Mouse (Mus musculus): ENCODE data around the gene Ints3. TPM values are rescaled to one million over a fixed set of nuclear protein-coding genes. Genes with fewer than 3 reads are reported as not detected.

Ints3 gene
- polyA plus RNA-seq, 1 experiment, result 44.8 TPM

- Histone ChIP-seq H3K27ac (ENCODE audit: insufficient read depth, low read length) (0 out of 2 replicates have a peak overlapping the region, but pooled peaks have one; percentile 42), H3K4me3 (ENCODE audit: insufficient read depth, low read length) (peak overlapping the region; percentile 8; the same call in 1 of the 2 replicates), H3K4me1 (ENCODE audit: control insufficient read depth, insufficient read depth, low read length) (peaks cover 2% of the 10 kb centered on the region; the same call in 1 of the 2 replicates)
- TF ChIP-seq POLR2A (IDR thresholded peaks at IDR 0.05; ENCODE audit: extremely low read depth, insufficient read depth, low read length) (peak; percentile 58), CTCF (IDR thresholded peaks at IDR 0.05; ENCODE audit: extremely low read depth, insufficient read depth, low read length) (no peak)
Observed at GRCm38 (mm10) chr3:90446389-90447122, 13.1 kb upstream of the Ints3 start.

GRCm38 (mm10) chr3:90445417-90446200, 12.2 kb upstream of the Ints3 start:
- no peaks in the 10 kb centered on the region for H3K4me1 ChIP-seq (ENCODE audit: control insufficient read depth, insufficient read depth, low read length)
- TF ChIP-seq POLR2A (IDR thresholded peaks at IDR 0.05; ENCODE audit: extremely low read depth, insufficient read depth, low read length), result no peak
- no peak for TF ChIP-seq CTCF (IDR thresholded peaks at IDR 0.05; ENCODE audit: extremely low read depth, insufficient read depth, low read length)
- no peak overlapping the region for H3K4me3 ChIP-seq (ENCODE audit: insufficient read depth, low read length)
- H3K27ac ChIP-seq (ENCODE audit: insufficient read depth, low read length), result peak overlapping the region; percentile 87; the same call in 1 of the 2 replicates

DNA sequence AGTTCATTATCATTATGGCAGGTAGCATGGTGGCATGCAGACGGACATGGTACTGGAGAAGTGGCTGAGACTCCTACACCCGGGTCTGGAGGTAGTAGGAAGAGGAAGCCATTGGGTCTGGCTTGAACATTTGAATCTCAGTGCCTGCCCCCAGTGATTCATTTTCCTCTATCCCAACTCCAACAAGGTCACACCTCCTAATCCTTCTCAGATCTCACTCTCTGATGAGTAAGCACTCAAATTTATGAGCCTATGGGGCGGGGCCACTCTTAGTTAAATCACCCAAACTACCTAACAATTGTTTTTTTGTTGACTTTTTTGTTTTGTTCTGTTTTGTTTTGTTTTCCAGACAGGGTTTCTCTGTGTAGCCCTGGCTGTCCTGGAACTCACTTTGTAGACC, 10.6 kb upstream of the Ints3 start:
- TF ChIP-seq POLR2A (IDR thresholded peaks at IDR 0.05; ENCODE audit: extremely low read depth, insufficient read depth, low read length) (no peak), CTCF (IDR thresholded peaks at IDR 0.05; ENCODE audit: extremely low read depth, insufficient read depth, low read length) (no peak)
- H3K4me3 ChIP-seq (ENCODE audit: insufficient read depth, low read length), result no peak overlapping the region
- H3K4me1 ChIP-seq (ENCODE audit: control insufficient read depth, insufficient read depth, low read length), result no peaks in the 10 kb centered on the region
- H3K27ac ChIP-seq (ENCODE audit: insufficient read depth, low read length), result no peak overlapping the region

- H3K4me1 ChIP-seq (ENCODE audit: control insufficient read depth, insufficient read depth, low read length), result no peaks in the 10 kb centered on the region
- TF ChIP-seq POLR2A (IDR thresholded peaks at IDR 0.05; ENCODE audit: extremely low read depth, insufficient read depth, low read length), result no peak
- TF ChIP-seq CTCF (IDR thresholded peaks at IDR 0.05; ENCODE audit: extremely low read depth, insufficient read depth, low read length), result no peak
Observed at GRCm38 (mm10) chr3:90440756-90441155, 7.3 kb upstream of the Ints3 start.

GRCm38 (mm10) chr3:90437131-90437530, 3.7 kb upstream of the Ints3 start:
- H3K4me3 ChIP-seq (ENCODE audit: insufficient read depth, low read length), result no peak overlapping the region
- H3K4me1 ChIP-seq (ENCODE audit: control insufficient read depth, insufficient read depth, low read length), result no peaks in the 10 kb centered on the region; the same call in 1 of the 2 replicates
- TF ChIP-seq POLR2A (IDR thresholded peaks at IDR 0.05; ENCODE audit: extremely low read depth, insufficient read depth, low read length) (no peak), CTCF (IDR thresholded peaks at IDR 0.05; ENCODE audit: extremely low read depth, insufficient read depth, low read length) (no peak)
- H3K27ac ChIP-seq (ENCODE audit: insufficient read depth, low read length), result no peak overlapping the region

More at GRCm38 (mm10) chr3:90440756-90441155, 7.3 kb upstream of the Ints3 start:
- no peak overlapping the region for H3K27ac ChIP-seq (ENCODE audit: insufficient read depth, low read length)
- H3K4me3 ChIP-seq (ENCODE audit: insufficient read depth, low read length), result no peak overlapping the region

- peak overlapping the region; percentile 79 for H3K4me3 ChIP-seq (ENCODE audit: insufficient read depth, low read length)
- no peak overlapping the region for H3K27ac ChIP-seq (ENCODE audit: insufficient read depth, low read length)
- H3K4me1 ChIP-seq (ENCODE audit: control insufficient read depth, insufficient read depth, low read length), result peaks cover 4% of the 10 kb centered on the region; the same call in 1 of the 2 replicates
- TF ChIP-seq POLR2A (IDR thresholded peaks at IDR 0.05; ENCODE audit: extremely low read depth, insufficient read depth, low read length) (no peak), CTCF (IDR thresholded peaks at IDR 0.05; ENCODE audit: extremely low read depth, insufficient read depth, low read length) (no peak)
Observed at GRCm38 (mm10) chr3:90434073-90434730, 780 bp upstream of the Ints3 start.

DNA sequence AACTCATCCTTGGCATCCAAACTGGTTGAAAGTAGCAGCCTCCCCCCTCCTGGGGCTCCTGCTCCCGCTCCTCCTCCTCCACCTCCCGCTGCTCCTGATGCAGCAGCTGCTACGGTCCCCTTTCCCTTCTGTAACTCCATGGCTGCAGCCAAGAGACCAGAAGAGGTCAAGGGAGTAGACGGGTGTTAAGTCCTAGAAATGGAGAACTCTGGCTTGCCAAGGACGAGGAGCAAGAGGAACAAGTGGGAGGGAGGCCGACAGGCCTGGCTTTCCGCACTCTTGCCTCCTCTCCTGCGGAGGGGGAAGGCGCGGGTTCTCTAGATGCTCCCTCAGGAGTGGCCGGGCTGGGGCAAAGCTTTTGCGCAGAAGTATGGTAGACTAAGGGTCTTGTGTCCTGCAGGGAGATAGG, 607 bp downstream of the Ints3 start:
- Histone ChIP-seq H3K4me1 (ENCODE audit: control insufficient read depth, insufficient read depth, low read length) (peaks cover 5% of the 10 kb centered on the region; the same call in 1 of the 2 replicates), H3K4me3 (ENCODE audit: insufficient read depth, low read length) (peak overlapping the region; percentile 79), H3K27ac (ENCODE audit: insufficient read depth, low read length) (peak overlapping the region; percentile 84)
- TF ChIP-seq CTCF (IDR thresholded peaks at IDR 0.05; ENCODE audit: extremely low read depth, insufficient read depth, low read length) (no peak), POLR2A (IDR thresholded peaks at IDR 0.05; ENCODE audit: extremely low read depth, insufficient read depth, low read length) (no peak)

- Histone ChIP-seq H3K4me3 (ENCODE audit: insufficient read depth, low read length) (peak overlapping the region; percentile 79; the same call in 1 of the 2 replicates), H3K27ac (ENCODE audit: insufficient read depth, low read length) (no peak overlapping the region), H3K4me1 (ENCODE audit: control insufficient read depth, insufficient read depth, low read length) (peaks cover 5% of the 10 kb centered on the region; the same call in 1 of the 2 replicates)
- TF ChIP-seq CTCF (IDR thresholded peaks at IDR 0.05; ENCODE audit: extremely low read depth, insufficient read depth, low read length), result no peak
- TF ChIP-seq POLR2A (IDR thresholded peaks at IDR 0.05; ENCODE audit: extremely low read depth, insufficient read depth, low read length), result no peak
Observed at GRCm38 (mm10) chr3:90432348-90432747, 1.1 kb downstream of the Ints3 start.

DNA sequence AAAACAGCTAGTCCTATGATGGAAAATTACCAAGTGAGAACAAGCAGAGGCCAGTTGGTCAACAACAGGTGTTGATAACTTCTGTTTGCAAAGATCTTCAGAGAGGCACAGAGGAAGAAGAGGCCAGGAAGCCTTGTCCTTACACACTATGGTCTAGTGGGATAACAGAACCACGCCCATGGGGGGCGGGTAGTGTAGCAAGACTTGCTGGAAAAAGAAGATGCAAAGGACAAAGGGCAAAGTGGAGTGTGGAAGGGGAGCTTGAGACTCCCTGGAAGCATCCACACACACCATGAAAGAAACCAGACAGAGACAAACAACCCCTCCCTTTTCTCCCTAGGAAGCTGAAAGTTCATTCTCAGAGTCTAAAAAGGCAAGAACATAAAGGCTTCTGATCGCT, 3.8 kb downstream of the Ints3 start:
- Histone ChIP-seq H3K4me1 (ENCODE audit: control insufficient read depth, insufficient read depth, low read length) (peaks cover 5% of the 10 kb centered on the region; the same call in 1 of the 2 replicates), H3K4me3 (ENCODE audit: insufficient read depth, low read length) (no peak overlapping the region), H3K27ac (ENCODE audit: insufficient read depth, low read length) (no peak overlapping the region)
- TF ChIP-seq POLR2A (IDR thresholded peaks at IDR 0.05; ENCODE audit: extremely low read depth, insufficient read depth, low read length), result no peak
- TF ChIP-seq CTCF (IDR thresholded peaks at IDR 0.05; ENCODE audit: extremely low read depth, insufficient read depth, low read length), result no peak
